Mouse (Mus musculus) bone marrow macrophage, adult 2 months (primary cell): Measurements from ENCODE around the gene 4931414P19Rik.

Experiments
- CTCF ChIP-seq: IDR thresholded peaks from 2 replicates; pipeline ENCODE4 v1.5.1; 2012; ENCODE audit warnings: low read depth, mild to moderate bottlenecking, low read length, moderate library complexity
- POLR2A ChIP-seq: IDR thresholded peaks from 2 replicates; pipeline ENCODE4 v1.6.1; 2012; ENCODE audit warnings: mild to moderate bottlenecking, low read depth, low read length, borderline replicate concordance

DNA sequence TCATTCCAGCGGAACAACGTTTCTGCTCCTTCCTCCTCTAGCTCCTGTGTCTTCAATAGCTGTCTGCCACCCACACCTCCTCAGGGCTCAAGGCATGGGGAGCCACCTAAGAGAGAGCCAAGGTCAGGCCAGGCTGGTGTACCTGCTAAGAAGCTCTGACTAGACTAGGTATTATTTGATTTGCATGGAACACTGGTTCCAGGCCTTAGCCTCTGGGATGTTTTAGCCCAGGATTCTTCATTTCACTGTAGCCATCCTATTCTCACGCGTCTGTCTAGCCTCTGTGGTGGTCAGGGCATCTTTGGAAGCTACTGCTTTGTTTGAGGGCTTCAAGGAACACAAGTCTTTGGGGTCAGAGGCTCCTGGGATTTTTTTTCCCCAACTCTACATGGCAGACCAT, 33.7 kb downstream of the 4931414P19Rik start:
- TF ChIP-seq POLR2A (no peak), CTCF (no peak)
